Mouse (Mus musculus) WW6 (cell line): ENCODE results near the gene Ceacam9.

Source experiments
- DNase-seq: peaks from one replicate; pipeline ENCODE4 v3.0.0-alpha.2; 2013; ENCODE audit warnings: low read depth, low spot score

Ceacam9 gene

DNA sequence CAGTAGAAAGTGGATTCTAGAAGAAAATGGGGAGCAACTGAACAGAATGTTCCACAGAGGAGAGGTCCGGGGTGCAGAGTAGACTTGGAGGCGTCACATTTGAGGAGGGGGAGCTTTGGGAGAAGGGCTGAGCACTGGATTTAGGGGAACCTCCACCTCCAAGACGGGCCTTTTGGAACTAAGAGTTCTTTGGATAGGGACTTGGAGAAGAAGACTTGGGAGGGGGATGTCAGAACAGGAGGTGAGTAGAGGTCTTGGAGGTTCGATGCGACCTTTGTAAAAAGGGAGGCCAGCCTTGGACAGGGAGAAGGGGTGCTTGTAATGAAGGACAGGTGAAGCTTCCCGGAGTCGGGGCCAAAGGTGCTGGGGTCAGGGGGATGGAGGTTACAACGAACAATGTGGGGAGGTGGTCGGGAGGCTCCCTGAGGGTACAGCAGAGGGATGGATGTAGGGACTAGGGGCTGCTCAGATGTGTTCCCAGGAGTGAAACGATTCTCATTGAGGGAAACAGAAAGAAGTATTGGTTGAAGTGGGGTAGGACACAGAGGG, 17.4 kb downstream of the Ceacam9 start:
- DNase-seq = no peak

GRCm38 (mm10) chr7:16745373-16745772, 23.6 kb downstream of the Ceacam9 start:
- no peak for DNase-seq

- no peak for DNase-seq
These were observed 24.4 kb downstream of the Ceacam9 start for GRCm38 (mm10) chr7:16746093-16746492.

DNA sequence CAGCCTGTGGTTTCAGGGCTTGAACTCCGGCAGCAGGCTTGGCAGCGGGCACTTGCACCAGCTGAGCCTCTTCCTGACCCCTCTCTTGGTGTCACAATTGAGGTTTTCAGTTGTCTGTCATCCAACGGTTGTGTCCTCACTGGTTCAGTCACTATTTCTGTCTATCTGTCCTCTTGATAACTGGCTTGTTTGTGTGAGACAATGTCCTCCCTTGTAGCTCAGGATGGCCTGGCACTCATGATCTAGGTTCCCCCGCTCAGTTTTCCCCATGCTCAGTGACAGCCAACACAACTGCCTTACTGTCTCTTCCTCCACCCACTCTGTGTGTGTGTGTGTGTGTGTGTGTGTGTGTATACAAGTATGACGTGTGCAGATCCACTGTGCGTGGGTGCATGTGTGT, 25.9 kb downstream of the Ceacam9 start:
- no peak for DNase-seq

GRCm38 (mm10) chr7:16752016-16752415, 30.3 kb downstream of the Ceacam9 start:
- DNase-seq = no peak

DNA sequence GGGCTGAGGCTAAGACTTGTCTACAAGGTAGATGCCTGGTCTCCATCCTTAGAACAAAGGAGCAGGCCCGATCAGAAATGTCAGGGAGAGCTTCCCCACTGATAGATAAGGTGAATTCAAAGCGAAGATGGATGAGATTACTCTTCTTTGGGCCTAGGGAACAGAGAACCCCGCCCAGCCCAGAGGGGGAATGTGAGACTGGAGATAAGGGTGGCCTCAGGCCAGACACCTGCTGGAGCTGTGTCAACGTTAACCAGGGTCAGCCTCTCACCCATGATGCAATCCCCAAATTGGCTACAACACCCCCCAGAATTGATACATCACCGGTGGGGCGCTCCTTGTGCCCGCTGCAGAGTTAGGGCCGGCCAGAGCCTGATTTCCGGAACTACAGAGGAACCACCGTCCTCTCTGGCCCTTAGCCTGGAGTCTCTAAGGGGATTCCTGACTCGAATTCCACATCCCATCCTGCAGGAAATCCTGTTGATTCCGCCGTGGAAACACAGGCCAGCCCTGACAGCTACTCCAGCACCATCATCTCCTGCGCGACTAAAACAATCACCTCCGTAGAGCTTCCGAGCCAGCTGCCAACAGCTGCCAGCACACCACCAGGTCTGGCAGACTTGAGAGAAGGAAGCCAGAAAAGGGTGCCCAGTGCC, 33.8 kb downstream of the Ceacam9 start:
- DNase-seq = no peak

GRCm38 (mm10) chr7:16758872-16759574, 37.3 kb downstream of the Ceacam9 start:
- DNase-seq = no peak

- no peak for DNase-seq
These were observed 38.6 kb downstream of the Ceacam9 start for GRCm38 (mm10) chr7:16760292-16760691.

- DNase-seq = no peak
These were observed 39.3 kb downstream of the Ceacam9 start for GRCm38 (mm10) chr7:16761005-16761481.

DNA sequence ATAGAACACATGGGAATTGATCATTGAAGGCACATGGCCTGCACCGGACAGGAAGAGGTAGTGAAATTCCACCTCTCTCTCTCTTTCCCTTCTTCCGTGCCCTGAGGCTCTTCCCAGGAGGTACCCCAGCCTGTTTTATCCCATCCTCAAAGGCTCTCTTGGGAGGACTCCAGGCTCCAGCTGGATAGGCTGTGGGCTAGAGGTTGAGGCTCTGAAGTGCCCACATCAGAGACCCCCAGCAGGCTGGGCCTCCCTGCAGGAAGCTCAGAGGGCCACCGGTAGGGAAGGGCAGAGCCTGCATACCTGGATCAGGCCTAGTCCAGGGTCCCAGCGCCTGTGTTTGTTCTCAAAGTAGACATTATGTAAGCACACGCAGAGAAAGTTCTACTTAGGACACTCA, 39.9 kb downstream of the Ceacam9 start:
- DNase-seq = no peak

DNA sequence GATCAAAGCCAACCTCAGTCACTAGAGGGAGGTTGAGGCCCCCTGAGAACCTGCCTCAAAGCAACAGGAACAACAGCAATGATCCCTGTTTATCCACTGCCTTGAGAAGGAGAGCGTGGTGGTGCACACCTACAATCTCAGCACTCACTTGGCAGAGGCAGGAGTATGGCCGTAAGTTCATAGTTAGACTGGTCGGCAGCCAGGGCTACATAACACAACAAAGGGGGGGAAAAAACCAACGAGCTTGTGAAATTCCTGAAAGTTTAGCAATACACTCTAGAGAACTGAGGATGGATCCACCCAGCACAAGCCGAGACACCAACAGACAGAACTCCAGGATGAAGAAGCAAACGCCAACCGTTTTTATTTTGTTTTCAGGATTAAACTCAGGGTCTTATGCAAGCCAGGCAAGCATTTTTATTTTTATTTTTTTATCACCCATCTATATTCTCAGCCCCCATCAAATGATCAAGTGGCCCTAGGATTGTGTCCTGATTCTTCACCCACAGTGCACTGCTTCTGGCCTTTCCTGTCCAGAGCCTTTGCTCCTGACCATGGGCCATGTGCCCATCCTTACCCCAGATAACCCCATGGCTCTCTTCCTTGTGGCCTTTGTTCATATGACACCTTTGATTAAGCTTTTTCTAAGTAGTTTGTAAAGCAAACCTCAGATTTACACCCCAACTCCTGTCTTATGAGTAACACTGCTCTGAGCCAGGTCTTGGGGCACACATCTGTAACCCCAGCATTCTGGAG, 41.9 kb downstream of the Ceacam9 start:
- DNase-seq = no peak

DNA sequence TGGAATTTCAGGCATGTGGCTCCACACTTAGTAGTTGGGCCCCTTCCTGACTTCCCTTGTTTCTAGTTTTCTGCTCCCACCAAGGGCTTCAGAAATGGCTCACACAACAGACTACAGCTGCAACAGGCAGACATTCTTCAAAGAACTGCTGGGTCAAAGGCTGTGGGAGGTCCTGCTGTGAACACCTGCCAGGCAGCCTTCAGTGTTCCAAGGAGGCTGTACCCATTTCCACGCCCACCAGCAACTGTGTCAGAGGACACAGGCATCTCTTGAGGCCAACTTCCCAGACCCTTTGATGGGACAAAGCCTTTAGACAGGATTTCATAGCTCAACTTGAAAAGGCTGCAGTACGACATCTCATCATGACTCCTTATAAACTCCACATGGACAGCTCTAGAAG, 44.7 kb downstream of the Ceacam9 start:
- no peak for DNase-seq
